Mouse (Mus musculus): ENCODE results near the gene Coq8b.
"Not testable (repeated sequence)": the region's sequence is repeated elsewhere in the genome, so short reads cannot be mapped to it uniquely, and the experiment has no call there.

Coq8b gene

GRCm38 (mm10) chr7:27228281-27228821, 4.5 kb upstream of the Coq8b start, which contains the start of gene Itpkc:
Itpkc (minus strand) TSS chr7:27228661.
- in situ Hi-C loops (cut with MboI; ENCODE audit: low sequenced_read_pairs) = no loop called here

- in situ Hi-C loops (cut with MboI; ENCODE audit: low sequenced_read_pairs) = no loop called here
These were observed 4.0 kb upstream of the Coq8b start for GRCm38 (mm10) chr7:27228865-27229264.

- in situ Hi-C loops (cut with MboI; ENCODE audit: low sequenced_read_pairs) = no loop called here
These were observed 2.0 kb upstream of the Coq8b start for GRCm38 (mm10) chr7:27230781-27231180.

- in situ Hi-C loops (cut with MboI; ENCODE audit: low sequenced_read_pairs) = no loop called here
These were observed 1.0 kb upstream of the Coq8b start for GRCm38 (mm10) chr7:27231693-27232331.

GRCm38 (mm10) chr7:27233300-27233699, 477 bp downstream of the Coq8b start:
- in situ Hi-C loops (cut with MboI; ENCODE audit: low sequenced_read_pairs) = no loop called here

GRCm38 (mm10) chr7:27235726-27236125, 2.9 kb downstream of the Coq8b start:
- in situ Hi-C loops (cut with MboI; ENCODE audit: low sequenced_read_pairs) = no loop called here

GRCm38 (mm10) chr7:27237527-27237926, 4.7 kb downstream of the Coq8b start:
- in situ Hi-C loops (cut with MboI; ENCODE audit: low sequenced_read_pairs) = no loop called here

- in situ Hi-C loops (cut with MboI; ENCODE audit: low sequenced_read_pairs) = no loop called here
These were observed 5.7 kb downstream of the Coq8b start for GRCm38 (mm10) chr7:27238568-27238967.

- in situ Hi-C loops (cut with MboI; ENCODE audit: low sequenced_read_pairs) = no loop called here
These were observed 10.4 kb downstream of the Coq8b start for GRCm38 (mm10) chr7:27243211-27243610.

GRCm38 (mm10) chr7:27244088-27244487, 11.3 kb downstream of the Coq8b start:
- in situ Hi-C loops (cut with MboI; ENCODE audit: low sequenced_read_pairs) = not testable (repeated sequence)

- in situ Hi-C loops (cut with MboI; ENCODE audit: low sequenced_read_pairs) = no loop called here
These were observed 16.3 kb downstream of the Coq8b start for GRCm38 (mm10) chr7:27249146-27249545.

- in situ Hi-C loops (cut with MboI; ENCODE audit: low sequenced_read_pairs) = no loop called here
These were observed 17.1 kb downstream of the Coq8b start for GRCm38 (mm10) chr7:27249928-27250327.

GRCm38 (mm10) chr7:27251946-27252345, 19.1 kb downstream of the Coq8b start:
- in situ Hi-C loops (cut with MboI; ENCODE audit: low sequenced_read_pairs) = no loop called here

GRCm38 (mm10) chr7:27255721-27256120, 22.9 kb downstream of the Coq8b start:
- in situ Hi-C loops (cut with MboI; ENCODE audit: low sequenced_read_pairs) = no loop called here

- in situ Hi-C loops (cut with MboI; ENCODE audit: low sequenced_read_pairs) = no loop called here
These were observed 24.4 kb downstream of the Coq8b start for GRCm38 (mm10) chr7:27257046-27257851.

GRCm38 (mm10) chr7:27257852-27258204, 25.0 kb downstream of the Coq8b start:
- in situ Hi-C loops (cut with MboI; ENCODE audit: low sequenced_read_pairs) = no loop called here

- in situ Hi-C loops (cut with MboI; ENCODE audit: low sequenced_read_pairs) = no loop called here
These were observed 25.5 kb downstream of the Coq8b start, which contains the start of gene Numbl for GRCm38 (mm10) chr7:27258205-27258899. Numbl (plus strand) TSS chr7:27258433.

GRCm38 (mm10) chr7:27259271-27259721, 26.5 kb downstream of the Coq8b start:
- in situ Hi-C loops (cut with MboI; ENCODE audit: low sequenced_read_pairs) = no loop called here

- in situ Hi-C loops (cut with MboI; ENCODE audit: low sequenced_read_pairs) = no loop called here
These were observed 26.9 kb downstream of the Coq8b start for GRCm38 (mm10) chr7:27259771-27260170.

- in situ Hi-C loops (cut with MboI; ENCODE audit: low sequenced_read_pairs) = no loop called here
These were observed 28.0 kb downstream of the Coq8b start for GRCm38 (mm10) chr7:27260856-27261255.

GRCm38 (mm10) chr7:27261888-27262287, 29.1 kb downstream of the Coq8b start:
- in situ Hi-C loops (cut with MboI; ENCODE audit: low sequenced_read_pairs) = no loop called here

Measured in CH12F3 (cell line).